Mouse (Mus musculus) C2C12 (cell line): ENCODE data around the gene Mblac2. TPM values are rescaled to one million over a fixed set of nuclear protein-coding genes. Genes with fewer than 3 reads are reported as not detected.
A peak's percentile ranks its signal among the peaks of the same experiment; 100 is the strongest.

Experiments used
- H3K27me3 ChIP-seq: one replicate; pipeline ENCODE4 v1.6.1; 2011; ENCODE audit not compliant: control insufficient read depth, insufficient read depth, insufficient read length
- H3K36me3 ChIP-seq: one replicate; pipeline ENCODE4 v1.6.1; 2011; ENCODE audit not compliant: control insufficient read depth, insufficient read depth
- H3K4me3 ChIP-seq: one replicate; pipeline ENCODE4 v1.5.1; 2011; ENCODE audit warnings: mild to moderate bottlenecking, control low read depth; ENCODE audit not compliant: poor library complexity, insufficient read depth, severe bottlenecking
- H3K79me2 ChIP-seq: one replicate; pipeline ENCODE4 v1.6.1; 2011; ENCODE audit not compliant: control insufficient read depth, insufficient read depth
- H3K79me3 ChIP-seq: one replicate; pipeline ENCODE4 v1.6.1; 2011; ENCODE audit warnings: low read depth, control low read depth
- H3ac ChIP-seq: one replicate; pipeline ENCODE3; 2011; ENCODE audit warnings: low read depth; ENCODE audit not compliant: control insufficient read depth, insufficient read length
- CEBPB ChIP-seq: IDR thresholded peaks from one replicate; pipeline ENCODE4 v1.6.1; 2011; ENCODE audit warnings: low read depth, mild to moderate bottlenecking, control low read depth, moderate library complexity
- CTCF ChIP-seq: IDR thresholded peaks from one replicate; pipeline ENCODE4 v1.5.1; 2011; ENCODE audit not compliant: control insufficient read depth, insufficient read depth, insufficient read length
- FOSL1 ChIP-seq: IDR thresholded peaks from one replicate; pipeline ENCODE4 v1.8.0; 2011; ENCODE audit warnings: mild to moderate bottlenecking, low read length; ENCODE audit not compliant: poor library complexity, insufficient read depth, severe bottlenecking
- MAX ChIP-seq: IDR thresholded peaks from one replicate; pipeline ENCODE4 v1.6.1; 2011; ENCODE audit warnings: mild to moderate bottlenecking, control low read depth
- MYOD1 ChIP-seq: IDR thresholded peaks from one replicate; pipeline ENCODE4 v1.6.1; 2011; ENCODE audit warnings: low read depth; ENCODE audit not compliant: control insufficient read depth, insufficient read length
- MYOG ChIP-seq: IDR thresholded peaks from one replicate; pipeline ENCODE4 v1.6.1; 2011; ENCODE audit not compliant: control insufficient read depth, insufficient read length; ENCODE audit errors: extremely low read depth
- USF1 ChIP-seq: IDR thresholded peaks from one replicate; pipeline ENCODE4 v1.6.1; 2011; ENCODE audit warnings: low read depth, mild to moderate bottlenecking, control low read depth, moderate library complexity
- polyA plus RNA-seq: library from polyadenylated mRNA; unstranded; fragments of >200 nt; fragmentation: generic; extraction: Trizol; gene quantifications from one replicate; pipeline ENCODE4 v1.2.1, GENCODE M21; 2012; ENCODE audit warnings: missing spikeins

Mblac2 gene
- polyA plus RNA-seq, 1 experiment, result 1.2 TPM

DNA sequence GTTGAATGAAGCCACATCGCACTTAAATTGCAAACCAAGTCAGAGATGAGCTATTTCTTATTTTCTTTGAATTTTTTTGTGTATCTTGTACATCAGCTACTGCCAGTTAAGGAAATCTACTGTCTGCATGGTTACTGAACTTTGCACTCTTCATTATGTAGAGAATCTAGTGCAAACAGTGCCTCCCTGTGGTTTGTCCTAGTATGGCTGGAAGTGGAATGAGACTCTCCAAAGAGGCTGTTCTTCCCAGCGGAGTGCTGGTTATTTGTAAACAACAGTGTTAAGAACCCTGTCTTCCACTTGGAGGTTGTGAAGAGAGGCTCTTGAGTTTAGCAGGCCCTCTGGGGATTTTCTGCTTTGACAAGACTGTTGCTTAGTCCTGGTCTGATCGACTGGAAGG is 49.2 kb downstream of the Mblac2 start:
- Histone ChIP-seq H3K79me3 (no peaks in the 10 kb centered on the region), H3K79me2 (no peaks in the 10 kb centered on the region), H3K4me3 (no peak overlapping the region), H3ac (no peak overlapping the region), H3K36me3 (no peaks in the 10 kb centered on the region), H3K27me3 (no peaks in the 10 kb centered on the region)
- TF ChIP-seq FOSL1, result no peak
- no peak for TF ChIP-seq MYOG
- TF ChIP-seq USF1, result no peak
- TF ChIP-seq MAX, result no peak
- no peak for TF ChIP-seq MYOD1
- TF ChIP-seq CTCF, result no peak
- TF ChIP-seq CEBPB, result no peak

- Histone ChIP-seq H3K36me3 (no peaks in the 10 kb centered on the region), H3K79me3 (no peaks in the 10 kb centered on the region), H3K27me3 (no peaks in the 10 kb centered on the region), H3K4me3 (no peak overlapping the region), H3K79me2 (no peaks in the 10 kb centered on the region), H3ac (no peak overlapping the region)
- TF ChIP-seq CTCF, result no peak
- no peak for TF ChIP-seq FOSL1
- TF ChIP-seq MYOG, result no peak
- TF ChIP-seq CEBPB, result no peak
- TF ChIP-seq MYOD1, result no peak
- TF ChIP-seq MAX, result no peak
- TF ChIP-seq USF1, result no peak
These were observed 50.5 kb downstream of the Mblac2 start for GRCm38 (mm10) chr13:81761566-81762186.

- Histone ChIP-seq H3K79me2 (no peaks in the 10 kb centered on the region), H3ac (no peak overlapping the region), H3K79me3 (no peaks in the 10 kb centered on the region), H3K4me3 (no peak overlapping the region), H3K27me3 (no peaks in the 10 kb centered on the region), H3K36me3 (no peaks in the 10 kb centered on the region)
- TF ChIP-seq CEBPB (peak; percentile 74), MAX (no peak), CTCF (no peak)
These were observed 53.0 kb downstream of the Mblac2 start for GRCm38 (mm10) chr13:81764173-81764572.

GRCm38 (mm10) chr13:81767038-81767659 is 56.0 kb downstream of the Mblac2 start:
- Histone ChIP-seq H3K4me3 (no peak overlapping the region), H3K79me2 (no peaks in the 10 kb centered on the region), H3K36me3 (no peaks in the 10 kb centered on the region), H3ac (no peak overlapping the region), H3K79me3 (no peaks in the 10 kb centered on the region), H3K27me3 (no peaks in the 10 kb centered on the region)
- TF ChIP-seq USF1, result no peak
- TF ChIP-seq CEBPB, result no peak
- TF ChIP-seq MYOG, result no peak
- TF ChIP-seq MYOD1, result no peak
- no peak for TF ChIP-seq MAX
- TF ChIP-seq CTCF, result no peak
- no peak for TF ChIP-seq FOSL1

- Histone ChIP-seq H3K27me3 (no peaks in the 10 kb centered on the region), H3K4me3 (no peak overlapping the region), H3K36me3 (no peaks in the 10 kb centered on the region), H3K79me2 (no peaks in the 10 kb centered on the region), H3K79me3 (no peaks in the 10 kb centered on the region), H3ac (no peak overlapping the region)
- TF ChIP-seq USF1 (no peak), MAX (no peak), FOSL1 (no peak), MYOD1 (no peak), CTCF (no peak), CEBPB (no peak), MYOG (no peak)
These were observed 65.1 kb downstream of the Mblac2 start for GRCm38 (mm10) chr13:81776217-81776616.

GRCm38 (mm10) chr13:81782475-81782874 is 71.3 kb downstream of the Mblac2 start:
- no peak for TF ChIP-seq MAX
- TF ChIP-seq MYOD1, result no peak
- TF ChIP-seq FOSL1, result no peak
- no peak for TF ChIP-seq USF1
- no peak for TF ChIP-seq MYOG
- no peak for TF ChIP-seq CTCF
- no peak for TF ChIP-seq CEBPB

More at GRCm38 (mm10) chr13:81782475-81782874, 71.3 kb downstream of the Mblac2 start:
- Histone ChIP-seq H3K36me3 (peaks cover 25% of the 10 kb centered on the region), H3K79me3 (peaks cover 12% of the 10 kb centered on the region), H3K4me3 (no peak overlapping the region), H3ac (no peak overlapping the region), H3K27me3 (no peaks in the 10 kb centered on the region), H3K79me2 (peaks cover 24% of the 10 kb centered on the region)
